Mouse (Mus musculus): ENCODE results near the gene Clcn5.
A peak's percentile ranks its signal among the peaks of the same experiment; 100 is the strongest.

Clcn5 gene

GRCm38 (mm10) chrX:7190816-7191215, 128.3 kb downstream of the Clcn5 start:
- DNase-seq (ENCODE audit: low spot score in 2 of 2): no peak

- DNase-seq (ENCODE audit: low spot score in 2 of 2): no peak
Observed at GRCm38 (mm10) chrX:7188311-7188807, 130.8 kb downstream of the Clcn5 start.

- no peak for DNase-seq (ENCODE audit: low spot score in 2 of 2)
Observed at GRCm38 (mm10) chrX:7187455-7188310, 131.5 kb downstream of the Clcn5 start.

- peak; percentile 19 to 64 for DNase-seq (ENCODE audit: low spot score in 2 of 2)
Observed at GRCm38 (mm10) chrX:7170156-7170555, 149.0 kb downstream of the Clcn5 start.

- DNase-seq (ENCODE audit: low spot score in 2 of 2): no peak
Observed at GRCm38 (mm10) chrX:7168799-7169198, 150.4 kb downstream of the Clcn5 start.

GRCm38 (mm10) chrX:7157976-7158375, 161.2 kb downstream of the Clcn5 start:
- no peak for DNase-seq (ENCODE audit: low spot score in 2 of 2)

GRCm38 (mm10) chrX:7156026-7156732, 163.0 kb downstream of the Clcn5 start:
- DNase-seq (ENCODE audit: low spot score in 2 of 2): no peak

GRCm38 (mm10) chrX:7150129-7150528, 169.0 kb downstream of the Clcn5 start:
- DNase-seq (ENCODE audit: low spot score in 2 of 2): no peak

GRCm38 (mm10) chrX:7146156-7146555, 173.0 kb downstream of the Clcn5 start:
- no peak for DNase-seq (ENCODE audit: low spot score in 2 of 2)

- no peak for DNase-seq (ENCODE audit: low spot score in 2 of 2)
Observed at GRCm38 (mm10) chrX:7121618-7122280, 197.4 kb downstream of the Clcn5 start.

GRCm38 (mm10) chrX:7114885-7115284, 204.3 kb downstream of the Clcn5 start:
- DNase-seq (ENCODE audit: low spot score in 2 of 2): no peak
